Mouse (Mus musculus) thymus, adult 2 months (tissue): ENCODE data around the gene Tubg2. TPM values are rescaled to one million over a fixed set of nuclear protein-coding genes. Genes with fewer than 3 reads are reported as not detected.

Source experiments
- DNase-seq: peaks from one replicate; pipeline ENCODE4 v3.0.0; 2021
- H3K27ac ChIP-seq: fragments of 200-500 bp; 2 replicates; pipeline ENCODE4 v1.5.1; 2012; ENCODE audit warnings: low read length, control low read depth; ENCODE audit not compliant: control insufficient read depth, insufficient read depth
- H3K27me3 ChIP-seq: fragments of 200-500 bp; 2 replicates; pipeline ENCODE4 v1.6.1; 2012; ENCODE audit warnings: mild to moderate bottlenecking, low read length, moderate library complexity, mixed read lengths; ENCODE audit not compliant: control insufficient read depth, insufficient read depth
- H3K36me3 ChIP-seq: fragments of 200-500 bp; 2 replicates; pipeline ENCODE4 v1.6.1; 2012; ENCODE audit warnings: mild to moderate bottlenecking, low read length, moderate library complexity; ENCODE audit not compliant: control insufficient read depth, insufficient read depth
- H3K4me1 ChIP-seq: fragments of 200-500 bp; replicated peaks from 2 replicates; pipeline ENCODE4 v1.6.1; 2012; ENCODE audit warnings: low read length; ENCODE audit not compliant: control insufficient read depth, insufficient read depth
- H3K4me3 ChIP-seq: fragments of 200-500 bp; 2 replicates; pipeline ENCODE4 v1.5.1; 2012; ENCODE audit warnings: mild to moderate bottlenecking, low read length, control low read depth, moderate library complexity; ENCODE audit not compliant: control insufficient read depth, insufficient read depth
- CTCF ChIP-seq: fragments of 200-500 bp; IDR thresholded peaks from 2 replicates; pipeline ENCODE4 v1.5.1; 2012; ENCODE audit warnings: mild to moderate bottlenecking, control low read depth, low read length, moderate library complexity, borderline replicate concordance; ENCODE audit not compliant: control insufficient read depth, poor library complexity, insufficient read depth; ENCODE audit errors: extremely low read depth
- POLR2A ChIP-seq: fragments of 200-500 bp; IDR thresholded peaks from 2 replicates; pipeline ENCODE4 v1.6.1; 2012; ENCODE audit warnings: mild to moderate bottlenecking, low read length, control low read depth, moderate library complexity; ENCODE audit not compliant: control insufficient read depth, poor library complexity, insufficient read depth; ENCODE audit errors: extremely low read depth
- WGBS: fragments of 180-500 bp; shearing (Covaris S2); methylation state at CpG from one replicate; pipeline ENCODE4 v1.1.7; 2018; 5-methylcytosine and 5-hydroxymethylcytosine counted together
- polyA plus RNA-seq: library from polyadenylated mRNA; depleted of rRNA; stranded (reverse); fragments of >200 nt; gene quantifications from 2 replicates; pipeline ENCODE4 v1.2.3, GENCODE M21; 2012

Tubg2 gene
- polyA plus RNA-seq, 1 experiment, result 3.3 TPM

- Histone ChIP-seq H3K4me1 (peaks cover 24% of the 10 kb centered on the region), H3K36me3 (no peaks in the 10 kb centered on the region), H3K27ac (no peak overlapping the region), H3K27me3 (peaks cover 16% of the 10 kb centered on the region; the same call in 1 of the 2 replicates), H3K4me3 (no peak overlapping the region)
- TF ChIP-seq CTCF (peak; percentile 73), POLR2A (no peak)
- DNase-seq, result peak; percentile 81
- 41% methylated on average over 22 of the region's 22 CpGs for WGBS
Measured at GRCm38 (mm10) chr11:101176933-101177773, 21.4 kb downstream of the Tubg2 start.

DNA sequence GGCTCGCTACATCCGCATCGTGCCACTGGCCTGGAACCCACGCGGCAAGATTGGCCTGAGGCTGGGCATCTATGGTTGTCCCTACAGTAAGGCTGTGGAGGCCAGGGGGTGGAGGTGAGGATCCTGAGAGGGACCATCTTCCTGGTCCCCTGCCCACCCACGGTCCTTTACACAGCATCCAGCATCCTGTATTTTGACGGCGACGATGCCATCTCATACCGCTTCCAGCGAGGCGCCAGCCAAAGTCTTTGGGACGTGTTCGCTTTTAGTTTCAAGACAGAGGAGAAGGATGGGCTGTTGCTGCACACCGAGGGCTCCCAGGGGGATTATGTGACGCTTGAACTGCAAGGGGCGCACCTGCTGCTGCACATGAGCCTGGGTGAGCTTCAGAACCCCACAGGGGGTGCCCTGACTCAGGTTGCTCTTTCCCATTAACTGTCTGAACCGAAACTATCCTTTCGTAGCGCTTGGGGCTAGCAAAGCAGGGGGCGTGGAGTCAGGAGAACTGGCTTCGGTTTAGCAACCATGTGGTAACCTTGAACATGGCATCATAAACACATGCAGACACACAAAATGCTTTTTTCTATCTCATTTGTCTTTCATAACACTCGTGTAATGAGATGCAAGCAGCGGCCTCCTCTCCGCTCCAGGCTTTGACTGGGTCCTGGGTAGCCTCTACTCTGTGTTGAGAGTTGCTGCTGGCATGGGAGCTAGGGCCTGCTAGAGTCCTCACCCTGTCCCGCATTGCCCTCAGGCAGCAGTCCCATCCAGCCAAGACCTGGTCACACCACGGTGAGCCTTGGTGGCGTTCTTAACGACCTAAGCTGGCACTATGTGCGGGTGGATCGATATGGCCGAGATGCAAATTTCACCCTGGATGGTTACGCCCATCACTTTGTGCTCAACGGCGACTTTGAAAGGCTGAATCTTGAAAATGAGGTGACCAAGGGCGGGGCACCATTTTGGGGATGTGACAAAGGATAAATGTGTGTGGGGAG, 22.7 kb downstream of the Tubg2 start:
- Histone ChIP-seq H3K27me3 (peaks cover 9% of the 10 kb centered on the region; the same call in 1 of the 2 replicates), H3K4me1 (peaks cover 18% of the 10 kb centered on the region), H3K36me3 (no peaks in the 10 kb centered on the region), H3K4me3 (no peak overlapping the region), H3K27ac (no peak overlapping the region)
- DNase-seq, result no peak
- 76% methylated on average over 36 of the region's 36 CpGs for WGBS
- no peak for TF ChIP-seq CTCF
- TF ChIP-seq POLR2A, result no peak

GRCm38 (mm10) chr11:101179306-101179705, 23.6 kb downstream of the Tubg2 start:
- 91% methylated on average over 15 of the region's 15 CpGs for WGBS
- Histone ChIP-seq H3K27me3 (peaks cover 9% of the 10 kb centered on the region; the same call in 1 of the 2 replicates), H3K4me1 (peaks cover 10% of the 10 kb centered on the region), H3K36me3 (no peaks in the 10 kb centered on the region), H3K27ac (no peak overlapping the region), H3K4me3 (no peak overlapping the region)
- TF ChIP-seq CTCF, result no peak
- TF ChIP-seq POLR2A, result no peak
- DNase-seq, result no peak

DNA sequence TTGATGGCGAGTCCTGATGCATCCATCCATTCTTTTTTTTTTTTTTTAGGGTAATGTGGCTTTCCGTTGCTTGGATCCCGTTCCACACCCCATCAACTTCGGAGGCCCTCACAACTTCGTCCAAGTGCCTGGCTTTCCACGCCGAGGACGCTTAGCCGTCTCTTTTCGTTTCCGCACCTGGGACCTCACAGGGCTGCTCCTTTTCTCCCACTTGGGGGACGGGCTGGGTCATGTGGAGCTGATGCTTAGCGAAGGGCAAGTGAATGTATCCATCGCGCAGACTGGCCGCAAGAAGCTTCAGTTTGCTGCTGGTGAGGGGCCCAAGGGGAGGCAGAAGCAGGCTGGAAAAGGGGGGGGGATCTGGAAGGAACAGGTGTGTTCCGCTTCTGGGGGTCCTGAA, 24.6 kb downstream of the Tubg2 start:
- WGBS, result 88% methylated on average over 17 of the region's 17 CpGs
- TF ChIP-seq CTCF (no peak), POLR2A (no peak)
- H3K27me3 ChIP-seq, result peaks cover 9% of the 10 kb centered on the region; the same call in 1 of the 2 replicates
- H3K36me3 ChIP-seq, result no peaks in the 10 kb centered on the region
- H3K27ac ChIP-seq, result no peak overlapping the region
- no peak overlapping the region for H3K4me3 ChIP-seq
- DNase-seq, result no peak
- H3K4me1 ChIP-seq, result peaks cover 9% of the 10 kb centered on the region

GRCm38 (mm10) chr11:101180846-101181740, 25.4 kb downstream of the Tubg2 start:
- H3K4me1 ChIP-seq, result peaks cover 7% of the 10 kb centered on the region
- H3K27ac ChIP-seq, result no peak overlapping the region
- 46% methylated on average over 10 of the region's 10 CpGs for WGBS
- TF ChIP-seq POLR2A (no peak), CTCF (no peak)
- H3K36me3 ChIP-seq, result no peaks in the 10 kb centered on the region
- H3K4me3 ChIP-seq, result no peak overlapping the region
- peak; percentile 34 for DNase-seq
- H3K27me3 ChIP-seq, result peaks cover 7% of the 10 kb centered on the region; the same call in 1 of the 2 replicates

- DNase-seq, result no peak
- H3K27ac ChIP-seq, result no peak overlapping the region
- 96% methylated on average over 11 of the region's 11 CpGs for WGBS
- no peaks in the 10 kb centered on the region for H3K36me3 ChIP-seq
- TF ChIP-seq CTCF (no peak), POLR2A (no peak)
- H3K27me3 ChIP-seq, result no peaks in the 10 kb centered on the region
- H3K4me3 ChIP-seq, result no peak overlapping the region
- H3K4me1 ChIP-seq, result peaks cover 3% of the 10 kb centered on the region
Measured at GRCm38 (mm10) chr11:101181961-101182360, 26.3 kb downstream of the Tubg2 start.
